Mouse (Mus musculus) adrenal gland, postnatal 10 days (tissue): ENCODE measurements at regions not wholly inside any gene's neighbourhood (a gene's known extent, or its start where the extent isn't known, plus 50 kb on each side); places are given as distances from the start of the nearest gene placed in this dataset.
A peak's percentile ranks its signal among the peaks of the same experiment; 100 is the strongest.

ENCODE experiments used
- DNase-seq: peaks from one replicate; pipeline ENCODE4 v3.0.0; 2021; ENCODE audit warnings: mixed read lengths

GRCm38 (mm10) chr16:46581115-46581514, 82.8 kb upstream of the Nectin3 start:
- DNase-seq, result no peak

GRCm38 (mm10) chr16:46574221-46574620, 75.9 kb upstream of the Nectin3 start:
- no peak for DNase-seq

- DNase-seq, result no peak
Observed at GRCm38 (mm10) chr16:46567446-46567845, 69.1 kb upstream of the Nectin3 start.

GRCm38 (mm10) chr16:46566020-46566581, 67.8 kb upstream of the Nectin3 start:
- peak; percentile 66 for DNase-seq

- DNase-seq, result no peak
Observed at GRCm38 (mm10) chr16:46557281-46557680, 59.0 kb upstream of the Nectin3 start.

GRCm38 (mm10) chr16:46548207-46548606, 49.9 kb upstream of the Nectin3 start:
- no peak for DNase-seq
